Mouse (Mus musculus): ENCODE results near the gene Ptpn14.

- TF ChIP-seq SRF (IDR thresholded peaks at IDR 0.05; ENCODE audit: control insufficient read depth, insufficient read length, low read depth) (no peak), CEBPB (IDR thresholded peaks at IDR 0.05; ENCODE audit: insufficient read depth, poor library complexity, severe bottlenecking) (no peak), POLR2A (IDR thresholded peaks at IDR 0.05; ENCODE audit: insufficient read length, low read depth) (no peak), POLR2AphosphoS2 (IDR thresholded peaks at IDR 0.05; ENCODE audit: insufficient read length, low read depth) (no peak), USF1 (IDR thresholded peaks at IDR 0.05; ENCODE audit: low read depth) (no peak), E2F4 (IDR thresholded peaks at IDR 0.05; ENCODE audit: insufficient read depth) (no peak), MYOG (IDR thresholded peaks at IDR 0.05; ENCODE audit: control insufficient read depth in 1 of 3, insufficient read depth in 1 of 3, insufficient read length in 2 of 3, low read depth in 2 of 3) (no peak), MAX (IDR thresholded peaks at IDR 0.05; ENCODE audit: low read depth) (no peak), MYOD1 (IDR thresholded peaks at IDR 0.05; ENCODE audit: control insufficient read depth in 1 of 3, insufficient read length in 2 of 3, low read depth in 2 of 3) (peak in 1 of 3 experiments; percentile 7), REST (IDR thresholded peaks at IDR 0.05; ENCODE audit: insufficient read depth, insufficient read length) (no peak), TCF12 (IDR thresholded peaks at IDR 0.05; ENCODE audit: insufficient read depth, poor library complexity, severe bottlenecking) (no peak), TCF3 (IDR thresholded peaks at IDR 0.05; ENCODE audit: insufficient read length, low read depth) (no peak)
Measured at GRCm38 (mm10) chr1:189876162-189876561, 148.1 kb downstream of the Ptpn14 start.

All from myocyte (in vitro differentiated cells).